Mouse (Mus musculus): Measurements from ENCODE around the gene Cracr2b. TPM values are rescaled to one million over a fixed set of nuclear protein-coding genes. Genes with fewer than 3 reads are reported as not detected.
A peak's percentile ranks its signal among the peaks of the same experiment; 100 is the strongest.

Gene Cracr2b
- polyA plus RNA-seq, 1 experiment from 2014 or later: 6.9 TPM

DNA sequence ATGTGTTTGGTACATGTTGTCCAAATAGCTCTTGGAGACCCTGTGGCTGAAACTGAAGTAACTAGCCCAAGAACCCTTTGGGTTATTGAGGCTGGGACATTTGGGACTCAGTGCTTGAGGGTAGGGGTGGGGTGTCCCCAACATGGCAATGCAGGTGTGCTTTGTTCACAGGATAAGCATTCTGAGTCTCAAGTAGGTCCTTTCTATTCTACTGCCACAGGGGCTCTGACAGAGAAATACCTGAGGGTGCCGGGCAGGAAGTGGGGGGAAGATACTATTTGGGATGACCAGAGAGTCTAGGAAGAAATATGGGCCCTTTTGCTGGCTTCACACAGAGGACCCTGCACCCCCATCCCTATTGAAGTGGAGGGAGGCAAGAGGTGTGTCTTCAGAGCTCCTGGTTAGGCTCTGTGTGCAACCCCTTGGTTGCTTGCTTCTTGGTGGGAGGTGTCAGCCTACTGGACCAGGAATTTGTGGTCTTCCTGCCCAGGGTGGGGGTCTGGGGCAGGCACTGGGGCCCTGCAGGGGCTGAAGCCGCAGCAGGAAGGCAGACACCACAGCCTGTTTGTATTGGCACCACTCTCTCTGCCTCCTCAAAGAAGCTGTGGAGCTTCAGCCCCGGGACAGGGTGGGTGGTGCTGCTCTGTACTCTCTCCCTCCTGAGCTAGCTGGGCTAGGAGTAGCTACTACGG, 16.8 kb downstream of the Cracr2b start:
- H3K9ac ChIP-seq: 0 out of 2 replicates have a peak overlapping the region, but pooled peaks have one; percentile 43
- H3K27me3 ChIP-seq: peaks cover 34% of the 10 kb centered on the region
- H3K4me2 ChIP-seq: no peak overlapping the region
- peaks cover 2% of the 10 kb centered on the region for H3K36me3 ChIP-seq
- no peaks in the 10 kb centered on the region for H3K9me3 ChIP-seq
- H3K4me3 ChIP-seq: no peak overlapping the region
- no peak overlapping the region for H3K27ac ChIP-seq
- ATAC-seq (ENCODE audit: low FRiP score): no peak
- 73% methylated on average over 4 of the region's 4 CpGs for WGBS
- H3K4me1 ChIP-seq (replicated peaks): peaks cover 54% of the 10 kb centered on the region

DNA sequence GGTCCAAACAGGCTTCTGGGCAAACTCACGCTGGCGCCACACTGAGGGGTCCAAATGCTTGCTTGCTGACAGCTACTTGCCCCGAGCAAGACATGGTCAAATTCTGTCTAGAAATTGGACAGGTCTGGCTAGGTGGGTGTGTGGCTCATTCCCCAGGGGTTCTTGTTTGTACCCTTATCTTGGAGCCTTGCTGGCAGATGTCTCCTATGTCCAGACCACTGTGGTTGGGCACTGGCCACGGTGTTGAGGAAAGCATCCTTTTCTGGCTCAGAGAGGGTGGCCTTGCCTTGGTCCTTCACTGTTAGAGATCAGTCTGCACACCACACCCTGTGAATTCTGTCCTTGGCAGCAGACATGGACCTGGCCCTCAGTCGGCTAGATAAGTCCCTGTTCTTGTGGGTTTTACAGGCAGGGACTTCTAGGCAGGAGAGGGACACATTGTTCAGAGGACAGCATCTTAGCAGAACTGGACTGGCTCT, 17.4 kb downstream of the Cracr2b start:
- no peak overlapping the region for H3K27ac ChIP-seq
- no peak overlapping the region for H3K4me3 ChIP-seq
- no peak for ATAC-seq (ENCODE audit: low FRiP score)
- 0 out of 2 replicates have a peak overlapping the region, but pooled peaks have one; percentile 43 for H3K9ac ChIP-seq
- H3K27me3 ChIP-seq: peaks cover 40% of the 10 kb centered on the region
- H3K4me1 ChIP-seq (replicated peaks): peaks cover 56% of the 10 kb centered on the region
- no peaks in the 10 kb centered on the region for H3K9me3 ChIP-seq
- no peak overlapping the region for H3K4me2 ChIP-seq
- WGBS: 78% methylated on average over 5 of the region's 5 CpGs
- no peaks in the 10 kb centered on the region for H3K36me3 ChIP-seq

DNA sequence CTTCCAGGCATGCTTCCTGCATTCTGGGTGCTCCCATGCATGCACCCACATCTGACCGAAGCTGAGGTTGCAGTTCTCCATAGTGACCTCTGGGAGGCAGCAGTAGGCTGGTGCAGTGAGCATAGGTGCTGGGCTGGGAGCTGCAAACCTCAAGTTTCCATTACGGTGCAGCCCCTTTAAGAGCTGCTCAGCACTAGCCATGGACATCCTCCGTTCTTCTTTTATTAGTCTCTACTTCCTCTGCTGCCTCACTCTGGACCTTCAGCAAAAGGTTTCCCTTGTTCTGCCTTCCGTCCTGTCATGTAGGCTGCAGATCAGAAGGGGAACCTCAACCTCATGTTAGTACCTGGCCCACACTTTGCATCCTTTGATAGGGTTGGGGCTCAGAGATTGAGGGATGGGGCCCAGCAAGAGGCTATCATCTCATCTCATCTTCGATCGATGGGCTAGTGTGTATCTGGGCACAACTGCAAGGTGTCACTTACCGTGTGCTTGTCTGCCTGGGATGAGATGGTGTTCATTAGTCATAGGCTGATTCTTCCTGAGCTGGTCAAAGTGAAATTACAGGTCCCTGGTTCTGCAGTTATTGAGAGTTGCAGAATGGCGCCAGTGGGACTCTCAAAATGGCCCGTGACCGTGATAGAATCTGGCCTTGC, 20.1 kb downstream of the Cracr2b start:
- H3K27ac ChIP-seq: peak overlapping the region; percentile 77
- peaks cover 52% of the 10 kb centered on the region for H3K4me1 ChIP-seq (replicated peaks)
- peaks cover 41% of the 10 kb centered on the region for H3K27me3 ChIP-seq
- 8% methylated on average over 10 of the region's 10 CpGs for whole genome bisulfite sequencing
- H3K4me3 ChIP-seq: peak overlapping the region; percentile 61
- H3K9me3 ChIP-seq: no peaks in the 10 kb centered on the region
- H3K9ac ChIP-seq: peak overlapping the region; percentile 79
- peak overlapping the region; percentile 85 for H3K4me2 ChIP-seq
- H3K36me3 ChIP-seq: no peaks in the 10 kb centered on the region
- ATAC-seq (ENCODE audit: low FRiP score): peak; percentile 50

DNA sequence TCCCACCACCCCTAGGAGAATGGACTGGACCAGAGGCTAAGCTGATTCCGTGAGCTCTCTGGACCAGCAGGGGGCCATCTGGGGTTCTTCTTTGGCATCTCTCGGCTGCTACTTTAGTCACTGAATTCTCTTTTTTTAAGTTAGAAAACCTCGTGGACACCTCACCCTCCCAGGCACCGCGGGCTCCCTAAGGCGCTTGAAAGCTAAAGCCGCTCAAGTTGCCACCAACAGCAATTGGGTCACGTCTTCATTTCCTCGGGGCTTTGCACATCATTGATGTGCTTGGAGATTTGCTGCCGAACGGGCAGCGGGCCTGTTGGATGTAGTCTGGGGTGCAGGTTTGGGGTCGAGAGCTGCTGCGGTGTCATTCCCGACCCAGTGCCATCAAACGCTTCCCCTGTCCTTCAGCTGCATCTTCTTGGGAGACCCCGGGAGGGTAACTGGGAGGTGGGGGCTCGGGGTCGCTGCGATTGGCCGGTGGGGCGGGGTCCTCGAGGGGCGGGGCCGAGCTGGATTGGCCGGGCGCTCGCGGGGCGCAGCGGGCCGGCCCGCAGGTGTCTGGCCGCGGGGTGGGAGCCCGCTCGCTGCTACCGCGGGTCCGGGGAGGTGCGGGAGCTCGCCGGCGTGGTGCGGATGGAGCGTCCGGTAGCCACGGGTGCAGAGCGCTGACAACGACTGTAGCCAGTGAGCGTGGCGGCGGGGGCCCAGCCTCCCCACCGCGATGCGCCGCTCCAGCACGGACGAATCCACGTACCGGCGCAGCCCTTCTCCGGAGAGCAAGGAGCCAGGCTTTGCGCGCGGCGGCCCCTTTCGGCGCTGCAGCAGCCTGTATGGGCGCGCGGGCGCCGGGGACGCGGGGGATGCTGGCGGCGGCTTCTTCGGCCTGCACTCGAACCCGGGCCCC, 20.9 kb downstream of the Cracr2b start:
- Histone ChIP-seq H3K27me3 (peaks cover 33% of the 10 kb centered on the region), H3K4me2 (peak overlapping the region; percentile 85), H3K36me3 (no peaks in the 10 kb centered on the region), H3K9me3 (no peaks in the 10 kb centered on the region), H3K27ac (peak overlapping the region; percentile 77), H3K9ac (peak overlapping the region; percentile 79), H3K4me3 (peak overlapping the region; percentile 61), H3K4me1 (replicated peaks) (peaks cover 53% of the 10 kb centered on the region)
- ATAC-seq (ENCODE audit: low FRiP score): peak; percentile 60
- whole genome bisulfite sequencing: under 1% methylated on average over 81 of the region's 81 CpGs

DNA sequence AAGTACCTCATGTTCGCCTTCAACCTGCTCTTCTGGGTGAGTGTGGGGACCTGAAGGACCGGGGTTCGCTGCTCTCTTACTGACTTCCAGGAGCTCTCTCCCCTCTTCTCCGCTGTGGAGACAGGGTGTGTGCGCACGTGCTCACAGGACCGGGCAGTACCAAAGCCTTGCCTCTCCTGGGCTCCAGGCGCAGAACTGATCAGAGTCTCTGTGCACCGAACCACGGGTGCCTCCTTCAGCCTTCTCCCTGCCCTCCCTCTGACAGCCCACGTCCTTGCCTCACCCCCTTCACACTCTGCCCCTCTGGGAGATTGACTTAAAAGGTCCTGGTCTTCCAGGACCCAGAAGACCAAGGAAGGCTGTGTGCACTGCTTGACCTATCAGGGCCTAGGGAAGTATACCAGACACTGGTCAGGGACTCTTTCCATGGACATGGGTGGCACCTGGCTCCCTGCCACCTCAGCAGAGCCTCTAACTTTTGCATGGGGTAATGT, 21.7 kb downstream of the Cracr2b start:
- peak overlapping the region; percentile 85 for H3K4me2 ChIP-seq
- peak overlapping the region; percentile 79 for H3K9ac ChIP-seq
- H3K9me3 ChIP-seq: no peaks in the 10 kb centered on the region
- peaks cover 24% of the 10 kb centered on the region for H3K27me3 ChIP-seq
- ATAC-seq (ENCODE audit: low FRiP score): no peak; the same call in 1 of the 2 replicates
- H3K4me1 ChIP-seq (replicated peaks): peaks cover 57% of the 10 kb centered on the region
- no peaks in the 10 kb centered on the region for H3K36me3 ChIP-seq
- H3K27ac ChIP-seq: peak overlapping the region; percentile 77
- 5% methylated on average over 11 of the region's 11 CpGs for WGBS
- peak overlapping the region; percentile 61 for H3K4me3 ChIP-seq

DNA sequence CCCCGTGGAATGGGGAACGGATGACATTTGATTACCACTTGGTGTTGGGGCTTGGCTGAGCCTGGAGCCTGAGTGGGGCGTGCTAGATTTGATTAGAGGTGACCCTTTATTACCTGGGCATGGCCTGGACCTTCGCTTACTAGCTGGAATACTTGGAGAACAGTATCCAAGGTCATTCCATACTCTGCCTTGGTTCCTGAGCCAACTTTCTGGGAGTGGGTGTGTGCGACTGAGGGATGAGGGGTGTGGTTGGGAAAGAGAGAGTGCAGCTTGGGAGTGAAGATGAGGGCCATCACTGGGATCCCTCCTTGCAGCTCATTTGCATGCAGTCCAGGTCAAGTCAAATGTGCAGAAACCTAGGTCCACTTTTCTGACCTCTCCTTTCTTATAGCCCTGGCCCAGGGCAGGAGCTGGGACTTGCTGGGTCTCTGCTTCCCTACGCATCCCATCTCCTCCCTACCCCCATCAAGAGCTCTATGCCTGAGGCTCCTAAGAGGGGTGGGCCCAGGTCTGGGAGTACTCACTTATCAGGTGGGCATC, 22.3 kb downstream of the Cracr2b start:
- peaks cover 18% of the 10 kb centered on the region for H3K27me3 ChIP-seq

DNA sequence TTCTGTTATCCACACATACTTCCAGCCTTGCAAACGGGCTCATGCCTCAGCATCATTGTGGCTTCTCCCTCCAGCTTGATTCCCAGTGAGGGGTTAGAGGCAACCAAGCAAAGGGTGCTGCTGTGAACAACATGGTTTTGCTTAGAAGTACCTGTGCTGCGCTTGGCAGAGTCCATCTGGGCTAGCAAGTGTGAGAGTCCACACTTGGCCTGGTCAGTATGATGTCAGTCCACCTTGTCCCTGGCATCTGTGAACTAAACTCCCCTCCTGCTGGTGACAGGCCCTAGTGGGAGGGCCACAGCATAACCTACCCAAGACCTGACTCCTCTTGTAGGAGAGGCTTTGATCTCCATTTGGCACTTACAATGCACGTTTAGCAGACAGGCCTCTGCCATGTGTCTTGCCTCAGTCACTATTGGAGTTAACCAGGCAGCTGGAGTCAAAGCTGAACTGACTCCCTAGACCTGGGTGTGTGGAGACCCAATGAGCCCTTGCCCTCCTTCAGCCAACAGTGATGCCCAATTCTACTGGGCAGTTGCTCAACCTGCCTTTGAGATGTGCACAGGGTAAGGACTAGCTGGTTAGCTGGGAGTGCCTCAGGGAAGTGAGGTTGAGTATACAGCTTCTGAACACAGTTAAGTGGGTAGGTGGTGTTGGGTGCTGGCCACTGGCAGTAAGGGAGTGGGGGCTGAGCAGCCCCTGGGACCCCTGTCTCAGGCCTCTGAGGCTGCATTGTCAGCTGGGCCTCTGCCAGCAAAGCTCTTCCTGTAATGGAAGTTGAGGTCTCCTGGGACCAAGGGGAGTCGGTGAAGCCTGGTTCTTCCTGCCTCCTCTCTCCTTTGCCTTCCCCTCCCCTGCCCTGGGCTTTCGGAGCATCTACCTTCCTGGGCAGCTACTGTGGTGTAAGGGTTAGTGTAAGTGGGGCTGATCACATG, 23.6 kb downstream of the Cracr2b start:
- H3K4me1 ChIP-seq (replicated peaks): peaks cover 57% of the 10 kb centered on the region
- no peaks in the 10 kb centered on the region for H3K9me3 ChIP-seq
- no peak overlapping the region for H3K9ac ChIP-seq
- ATAC-seq (ENCODE audit: low FRiP score): no peak
- H3K4me2 ChIP-seq: peak overlapping the region; percentile 2; the same call in 1 of the 2 replicates
- 72% methylated on average over 5 of the region's 5 CpGs for WGBS
- no peaks in the 10 kb centered on the region for H3K36me3 ChIP-seq
- peaks cover 18% of the 10 kb centered on the region for H3K27me3 ChIP-seq
- H3K27ac ChIP-seq: no peak overlapping the region
- no peak overlapping the region for H3K4me3 ChIP-seq

More for the DNA sequence above, 22.3 kb downstream of the Cracr2b start:
- Histone ChIP-seq H3K4me2 (peak overlapping the region; percentile 85), H3K9me3 (no peaks in the 10 kb centered on the region), H3K4me3 (peak overlapping the region; percentile 61; the same call in 1 of the 2 replicates), H3K9ac (peak overlapping the region; percentile 79; the same call in 1 of the 2 replicates), H3K4me1 (replicated peaks) (peaks cover 57% of the 10 kb centered on the region), H3K36me3 (no peaks in the 10 kb centered on the region), H3K27ac (no peak overlapping the region)
- ATAC-seq (ENCODE audit: low FRiP score): no peak
- 84% methylated on average over 6 of the region's 6 CpGs for WGBS

DNA sequence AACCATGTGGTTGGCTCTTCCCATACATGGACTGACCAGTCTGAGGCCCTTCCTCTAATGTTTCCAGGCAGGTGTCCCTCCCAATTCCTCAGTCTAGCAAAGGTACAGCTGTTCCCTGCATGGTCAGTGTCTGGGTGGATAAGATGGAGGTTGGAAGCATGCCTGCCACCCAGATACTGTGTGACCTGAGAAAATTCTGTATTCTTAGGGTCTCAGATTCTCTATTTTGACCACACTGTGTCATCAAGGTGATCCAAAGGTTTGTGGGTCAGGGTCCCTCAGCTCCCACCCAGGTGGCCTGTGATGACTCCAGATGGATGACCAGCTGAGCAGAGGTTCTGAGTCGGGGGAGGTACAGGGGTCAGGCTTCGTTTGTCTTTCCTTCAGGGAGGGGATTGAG, 24.3 kb downstream of the Cracr2b start:
- no peak for ATAC-seq (ENCODE audit: low FRiP score)
- peaks cover 16% of the 10 kb centered on the region for H3K27me3 ChIP-seq
- no peak overlapping the region; the same call in 1 of the 2 replicates for H3K9ac ChIP-seq
- H3K4me3 ChIP-seq: no peak overlapping the region
- peaks cover 57% of the 10 kb centered on the region for H3K4me1 ChIP-seq (replicated peaks)
- WGBS: 74% methylated on average over 2 of the region's 2 CpGs
- H3K9me3 ChIP-seq: no peaks in the 10 kb centered on the region
- no peak overlapping the region for H3K27ac ChIP-seq
- no peak overlapping the region for H3K4me2 ChIP-seq
- H3K36me3 ChIP-seq: no peaks in the 10 kb centered on the region

DNA sequence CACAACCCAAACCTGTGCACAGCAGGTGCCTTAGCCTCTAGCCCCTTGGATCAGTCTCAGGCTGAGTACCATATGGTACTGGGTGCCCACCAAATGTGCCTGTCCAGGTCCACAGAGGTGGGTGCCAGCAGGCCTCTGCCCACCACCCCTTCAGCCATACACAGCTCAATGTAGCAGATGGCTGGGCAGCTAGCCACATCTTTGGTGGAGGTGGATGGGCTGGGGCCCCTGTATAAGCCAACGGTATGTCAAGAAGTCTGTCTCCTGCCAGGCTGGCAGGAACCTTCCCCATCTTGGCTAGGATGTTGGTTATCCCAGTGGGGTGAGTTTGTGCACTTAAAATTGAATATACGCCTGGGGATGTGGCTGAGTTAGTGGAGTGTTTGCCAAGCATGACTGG, 24.7 kb downstream of the Cracr2b start:
- peaks cover 15% of the 10 kb centered on the region for H3K27me3 ChIP-seq

DNA sequence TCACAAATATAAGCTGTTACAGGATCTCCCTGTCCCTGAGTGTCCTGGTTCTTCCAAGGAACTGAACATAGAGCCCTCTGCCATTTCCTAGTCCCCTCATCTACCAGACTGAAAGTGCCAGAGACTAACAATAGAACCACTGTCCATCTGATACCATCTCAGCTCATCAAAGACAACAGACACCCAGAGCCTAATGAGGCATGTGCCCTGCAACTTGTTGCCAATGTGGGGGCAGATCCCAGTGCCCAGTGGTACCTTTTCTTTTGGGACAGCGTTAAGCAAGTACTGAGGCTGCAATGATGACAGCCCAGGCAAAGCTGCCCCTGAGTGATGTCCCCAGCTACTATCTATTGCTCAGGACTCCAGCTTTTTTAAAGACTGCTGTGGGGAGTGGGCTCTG, 25.3 kb downstream of the Cracr2b start:
- peaks cover 48% of the 10 kb centered on the region for H3K4me1 ChIP-seq (replicated peaks)
- no peak for ATAC-seq (ENCODE audit: low FRiP score)
- 82% methylated on average over 1 of the region's 1 CpGs for WGBS

More for the DNA sequence above, 24.7 kb downstream of the Cracr2b start:
- Histone ChIP-seq H3K36me3 (no peaks in the 10 kb centered on the region), H3K27ac (no peak overlapping the region), H3K9ac (no peak overlapping the region; the same call in 1 of the 2 replicates), H3K9me3 (no peaks in the 10 kb centered on the region), H3K4me2 (no peak overlapping the region), H3K4me3 (no peak overlapping the region), H3K4me1 (replicated peaks) (peaks cover 54% of the 10 kb centered on the region)
- no peak for ATAC-seq (ENCODE audit: low FRiP score)
- WGBS: 87% methylated on average over 2 of the region's 2 CpGs

DNA sequence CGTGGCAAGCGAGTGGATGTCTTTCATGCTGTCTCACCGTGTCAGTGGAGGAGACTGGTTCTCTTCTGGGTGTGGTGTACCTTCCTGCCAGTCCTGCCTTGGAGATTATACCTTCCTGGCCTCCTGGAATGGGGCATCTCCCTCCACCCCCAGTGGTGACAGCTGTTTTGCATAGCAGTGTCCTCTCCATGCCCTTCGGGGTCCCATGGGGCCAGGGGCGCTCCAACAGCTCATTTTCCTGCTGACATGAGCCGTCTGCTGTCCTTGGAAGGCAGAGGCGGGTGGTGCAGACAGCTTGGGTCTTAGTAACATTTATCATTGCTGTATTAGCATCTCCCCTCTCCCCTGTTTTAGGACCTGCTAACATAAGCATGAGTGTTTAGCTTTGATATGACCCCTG, 26.2 kb downstream of the Cracr2b start:
- Histone ChIP-seq H3K9me3 (no peaks in the 10 kb centered on the region), H3K36me3 (peaks cover 7% of the 10 kb centered on the region), H3K9ac (peak overlapping the region; percentile 44; the same call in 1 of the 2 replicates), H3K4me2 (no peak overlapping the region), H3K4me1 (replicated peaks) (peaks cover 41% of the 10 kb centered on the region), H3K4me3 (no peak overlapping the region), H3K27ac (no peak overlapping the region), H3K27me3 (peaks cover 15% of the 10 kb centered on the region)
- 64% methylated on average over 7 of the region's 7 CpGs for WGBS
- no peak for ATAC-seq (ENCODE audit: low FRiP score)

More for the DNA sequence above, 25.3 kb downstream of the Cracr2b start:
- Histone ChIP-seq H3K9me3 (no peaks in the 10 kb centered on the region), H3K4me3 (no peak overlapping the region), H3K36me3 (no peaks in the 10 kb centered on the region), H3K9ac (0 out of 2 replicates have a peak overlapping the region, but pooled peaks have one; percentile 13), H3K27ac (no peak overlapping the region), H3K4me2 (no peak overlapping the region), H3K27me3 (peaks cover 15% of the 10 kb centered on the region)
